Comparison of ENCODE assay signal across 8 mouse cellular contexts in the genomic region with DNA sequence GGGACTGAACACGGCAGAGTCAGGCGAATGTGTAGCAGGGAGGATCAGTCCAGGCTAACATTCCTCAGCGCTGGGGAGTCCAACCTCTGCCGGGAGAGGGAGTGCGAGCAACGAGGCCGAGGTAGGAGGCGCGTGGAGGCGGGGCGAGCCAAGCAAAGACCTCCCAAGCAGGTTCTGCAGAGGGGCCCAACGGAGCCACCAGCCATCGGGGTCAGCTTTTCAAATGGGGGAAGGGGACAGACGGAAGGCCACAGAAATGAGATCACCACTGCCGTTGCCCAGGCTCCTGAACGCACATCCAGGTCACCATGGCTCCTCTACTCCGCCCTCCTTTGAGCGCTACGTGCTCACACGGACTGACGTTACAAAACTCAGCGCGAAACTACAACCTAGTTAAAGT. TPM values are rescaled to one million over a fixed set of nuclear protein-coding genes. Genes with fewer than 3 reads are reported as not detected.
A peak's percentile ranks its signal among the peaks of the same experiment; 100 is the strongest.
DNase-seq lines count a peak whose midpoint lies in the region; ATAC-seq and TF ChIP-seq lines count a peak whose summit lies in the region.

No protein-coding gene starts in this region.

- TF ChIP-seq EP300 in liver, embryonic 14.5 days (IDR thresholded peaks at IDR 0.05; ENCODE audit: low read depth) = no peak

- ATAC-seq in forebrain, embryonic 14.5 days = peak; percentile 73
- peak; percentile 67 for ATAC-seq in heart, embryonic 16.5 days (replicated peaks; ENCODE audit: extremely low read depth, insufficient read depth, low FRiP score)
- ATAC-seq in liver, embryonic 14.5 days (ENCODE audit: insufficient read depth) = peak; percentile 68
- peak; percentile 68 for ATAC-seq in neural tube, embryonic 12.5 days (ENCODE audit: low FRiP score, low read depth)

- H3K27me3 ChIP-seq in forebrain, embryonic 14.5 days (replicated peaks; ENCODE audit: control insufficient read depth, insufficient read depth, low read length) = no peaks in the 10 kb centered on the region
- H3K27me3 ChIP-seq in heart, embryonic 16.5 days (ENCODE audit: control insufficient read depth, insufficient read depth, low read length) = no peaks in the 10 kb centered on the region
- peaks cover 29% of the 10 kb centered on the region for H3K27me3 ChIP-seq in liver, embryonic 14.5 days (ENCODE audit: control insufficient read depth, insufficient read depth, low read length)
- no peaks in the 10 kb centered on the region for H3K27me3 ChIP-seq in neural tube, embryonic 12.5 days (replicated peaks)

- peak; percentile 51 for TF ChIP-seq CTCF in liver, embryonic 14.5 days (IDR thresholded peaks at IDR 0.05; ENCODE audit: low read depth)

- under 1% methylated on average over 23 of the region's 23 CpGs for WGBS in forebrain, embryonic 14.5 days
- WGBS in heart, embryonic 16.5 days = 0% methylated on average over 21 of the region's 23 CpGs
- WGBS in liver, embryonic 14.5 days (ENCODE audit: insufficient replicate concordance) = under 1% methylated on average over 23 of the region's 23 CpGs
- WGBS in neural tube, embryonic 12.5 days = 1% methylated on average over 23 of the region's 23 CpGs

- H3K4me1 ChIP-seq in forebrain, embryonic 14.5 days (ENCODE audit: control insufficient read depth, insufficient read depth, low read length) = peaks cover 10% of the 10 kb centered on the region; the same call in 1 of the 2 replicates
- peaks cover 21% of the 10 kb centered on the region for H3K4me1 ChIP-seq in heart, embryonic 16.5 days (ENCODE audit: control insufficient read depth, insufficient read depth, low read length)
- H3K4me1 ChIP-seq in liver, embryonic 14.5 days (replicated peaks; ENCODE audit: control insufficient read depth in 2 of 2, insufficient read depth in 2 of 2, low read length in 1 of 2) = no peaks in the 10 kb centered on the region
- H3K4me1 ChIP-seq in neural tube, embryonic 12.5 days = peaks cover 22% of the 10 kb centered on the region

- H3K4me2 ChIP-seq in forebrain, embryonic 14.5 days (ENCODE audit: low read length) = peak overlapping the region; percentile 92
- H3K4me2 ChIP-seq in heart, embryonic 16.5 days (ENCODE audit: low read depth, low read length) = peak overlapping the region; percentile 78
- peak overlapping the region; percentile 61 for H3K4me2 ChIP-seq in liver, embryonic 14.5 days (ENCODE audit: low read depth)
- H3K4me2 ChIP-seq in neural tube, embryonic 12.5 days (replicated peaks) = peak overlapping the region; percentile 99

- H3K36me3 ChIP-seq in forebrain, embryonic 14.5 days (ENCODE audit: control insufficient read depth, insufficient read depth, low read length) = peaks cover 7% of the 10 kb centered on the region
- H3K36me3 ChIP-seq in heart, embryonic 16.5 days (ENCODE audit: control insufficient read depth, insufficient read depth) = peaks cover 31% of the 10 kb centered on the region
- H3K36me3 ChIP-seq in liver, embryonic 14.5 days (replicated peaks; ENCODE audit: control insufficient read depth, insufficient read depth, low read depth) = no peaks in the 10 kb centered on the region
- H3K36me3 ChIP-seq in neural tube, embryonic 12.5 days = peaks cover 18% of the 10 kb centered on the region

- no peak overlapping the region for H3K27ac ChIP-seq in forebrain, embryonic 14.5 days (ENCODE audit: low read depth, low read length)
- peak overlapping the region; percentile 98 for H3K27ac ChIP-seq in heart, embryonic 16.5 days (ENCODE audit: low read length)
- H3K27ac ChIP-seq in liver, embryonic 14.5 days = no peak overlapping the region
- H3K27ac ChIP-seq in neural tube, embryonic 12.5 days = no peak overlapping the region

- H3K9me3 ChIP-seq in forebrain, embryonic 14.5 days (replicated peaks; ENCODE audit: control insufficient read depth, low read length) = no peaks in the 10 kb centered on the region
- no peaks in the 10 kb centered on the region for H3K9me3 ChIP-seq in heart, embryonic 16.5 days (replicated peaks; ENCODE audit: control insufficient read depth, low read length)
- H3K9me3 ChIP-seq in liver, embryonic 14.5 days (ENCODE audit: control insufficient read depth, low read length) = no peaks in the 10 kb centered on the region
- H3K9me3 ChIP-seq in neural tube, embryonic 12.5 days = no peaks in the 10 kb centered on the region

- H3K9ac ChIP-seq in forebrain, embryonic 14.5 days (ENCODE audit: low read length) = peak overlapping the region; percentile 68
- peak overlapping the region; percentile 96 for H3K9ac ChIP-seq in heart, embryonic 16.5 days (ENCODE audit: low read length)
- no peak overlapping the region; the same call in 1 of the 2 replicates for H3K9ac ChIP-seq in liver, embryonic 14.5 days (replicated peaks)
- peak overlapping the region; percentile 65; the same call in 1 of the 2 replicates for H3K9ac ChIP-seq in neural tube, embryonic 12.5 days

- DNase-seq in 3T3-L1 (ENCODE audit: low read depth, low spot score) = peak; percentile 93
- peak; percentile 43 for DNase-seq in cerebellum, adult 11 months
- peak; percentile 78 for DNase-seq in forebrain, embryonic 14.5 days (ENCODE audit: low spot score)
- DNase-seq in kidney, postnatal 25 days = peak; percentile 86 to 91
- no peak for DNase-seq in liver, embryonic 14.5 days (ENCODE audit: low read depth in 3 of 3, low spot score in 3 of 3)
- DNase-seq in urinary bladder, postnatal 14 days (ENCODE audit: low spot score) = peak; percentile 82

- H3K4me3 ChIP-seq in forebrain, embryonic 14.5 days (ENCODE audit: low read depth, low read length) = peak overlapping the region; percentile 49
- H3K4me3 ChIP-seq in heart, embryonic 16.5 days (ENCODE audit: low read length) = peak overlapping the region; percentile 90
- peak overlapping the region; percentile 48 to 63 for H3K4me3 ChIP-seq in liver, embryonic 14.5 days (ENCODE audit: insufficient read depth in 1 of 2, low read depth in 2 of 2, low read length in 2 of 2)
- peak overlapping the region; percentile 62 for H3K4me3 ChIP-seq in neural tube, embryonic 12.5 days

RNA-seq across cellular contexts. Expression of a gene that starts 1.7 kb away (rescaled TPM):
- 6.7 and 7.4 TPM in 2 replicates for polyA plus RNA-seq in forebrain, embryonic 14.5 days (2014; fragmentation: Nextera tagmentation; extraction: Ambion mirVana)
- polyA plus RNA-seq in heart, embryonic 16.5 days (2015; fragmentation: Nextera tagmentation; extraction: Ambion mirVana) = 40.1 and 47.4 TPM in 2 replicates
- 2.9 and 3.9 TPM in 2 replicates for polyA plus RNA-seq in liver, embryonic 14.5 days (2012; rRNA removed)
- polyA plus RNA-seq in liver, embryonic 14.5 days (2014; fragmentation: Nextera tagmentation; extraction: Ambion mirVana) = 4.2 and 4.6 TPM in 2 replicates
- 14.8 and 16.0 TPM in 2 replicates for polyA plus RNA-seq in neural tube, embryonic 12.5 days (2016; fragmentation: Nextera tagmentation; extraction: Ambion mirVana)

Comparison
In these comparisons a context has a peak if more than half of its experiments do, and no peak if none do; other contexts are left out.
1. DNase-seq: peak in 3T3-L1 (single experiment), cerebellum, adult 11 months (single experiment), forebrain, embryonic 14.5 days (single experiment), kidney, postnatal 25 days (2 of 2) and urinary bladder, postnatal 14 days (single experiment); none in liver, embryonic 14.5 days (0 of 3).
2. Peak in every context shown above with its lines, with median percentiles within 50 percentile points of each other: ATAC-seq, H3K4me2 ChIP-seq and H3K4me3 ChIP-seq.